Mouse (Mus musculus) myocyte (in vitro differentiated cells): ENCODE data around the gene Crtc2. TPM values are rescaled to one million over a fixed set of nuclear protein-coding genes. Genes with fewer than 3 reads are reported as not detected.

Experiments
- H3K27me3 ChIP-seq: one replicate; pipeline ENCODE4 v1.6.1; 2011; ENCODE audit not compliant: control insufficient read depth, insufficient read depth, insufficient read length
- H3K36me3 ChIP-seq: one replicate; pipeline ENCODE4 v1.6.1; 2011; ENCODE audit not compliant: control insufficient read depth, insufficient read depth
- H3K4me2 ChIP-seq: one replicate; pipeline ENCODE4 v1.6.1; 2011; ENCODE audit warnings: low read depth, control low read depth
- H3K4me3 ChIP-seq: one replicate; pipeline ENCODE4 v1.5.1; 2011; ENCODE audit warnings: mild to moderate bottlenecking, control low read depth, moderate library complexity
- H3K79me2 ChIP-seq: one replicate; pipeline ENCODE4 v1.6.1; 2011; ENCODE audit not compliant: control insufficient read depth, insufficient read depth
- H3ac ChIP-seq: one replicate; pipeline ENCODE4 v1.6.1; 2011; ENCODE audit not compliant: control insufficient read depth, insufficient read length
- CEBPB ChIP-seq: IDR thresholded peaks from 2 replicates; pipeline ENCODE4 v1.6.1; 2011; ENCODE audit warnings: mild to moderate bottlenecking, moderate library complexity; ENCODE audit not compliant: poor library complexity, insufficient read depth, severe bottlenecking
- E2F4 ChIP-seq: IDR thresholded peaks from one replicate; pipeline ENCODE4 v1.6.1; 2011; ENCODE audit warnings: mild to moderate bottlenecking, control low read depth, moderate library complexity; ENCODE audit not compliant: insufficient read depth
- MAX ChIP-seq: IDR thresholded peaks from one replicate; pipeline ENCODE4 v1.6.1; 2011; ENCODE audit warnings: low read depth, mild to moderate bottlenecking, control low read depth
- MYOD1 ChIP-seq, 3 experiments: IDR thresholded peaks; one replicate each; pipeline ENCODE4 v1.6.1; 2011; ENCODE audit warnings: control low read depth in 2 of 3, low read depth in 2 of 3, mild to moderate bottlenecking in 2 of 3, moderate library complexity in 1 of 3; ENCODE audit not compliant: insufficient read length in 2 of 3, control insufficient read depth in 1 of 3
- MYOG ChIP-seq, 3 experiments: IDR thresholded peaks; one replicate each; pipeline ENCODE4 v1.6.1; 2011; ENCODE audit warnings: control low read depth in 2 of 3, low read depth in 2 of 3, mild to moderate bottlenecking in 2 of 3; ENCODE audit not compliant: insufficient read length in 2 of 3, control insufficient read depth in 1 of 3, insufficient read depth in 1 of 3
- POLR2A ChIP-seq: IDR thresholded peaks from one replicate; pipeline ENCODE4 v1.6.1; 2011; ENCODE audit warnings: low read depth, mild to moderate bottlenecking, control low read depth, moderate library complexity; ENCODE audit not compliant: insufficient read length
- POLR2AphosphoS2 ChIP-seq: IDR thresholded peaks from one replicate; pipeline ENCODE4 v1.6.1; 2011; ENCODE audit warnings: low read depth, control low read depth; ENCODE audit not compliant: insufficient read length
- REST ChIP-seq: IDR thresholded peaks from one replicate; pipeline ENCODE4 v1.6.1; 2011; ENCODE audit warnings: mild to moderate bottlenecking, control low read depth, moderate library complexity; ENCODE audit not compliant: insufficient read depth, insufficient read length
- SRF ChIP-seq: IDR thresholded peaks from one replicate; pipeline ENCODE4 v1.6.1; 2011; ENCODE audit warnings: low read depth; ENCODE audit not compliant: control insufficient read depth, insufficient read length
- TCF12 ChIP-seq: IDR thresholded peaks from one replicate; pipeline ENCODE4 v1.6.1; 2011; ENCODE audit warnings: mild to moderate bottlenecking, control low read depth; ENCODE audit not compliant: poor library complexity, insufficient read depth, severe bottlenecking
- TCF3 ChIP-seq: IDR thresholded peaks from one replicate; pipeline ENCODE4 v1.6.1; 2011; ENCODE audit warnings: low read depth, control low read depth; ENCODE audit not compliant: insufficient read length
- USF1 ChIP-seq: IDR thresholded peaks from one replicate; pipeline ENCODE4 v1.6.1; 2011; ENCODE audit warnings: low read depth, mild to moderate bottlenecking, control low read depth, moderate library complexity
- polyA plus RNA-seq: library from polyadenylated mRNA; unstranded; fragments of >200 nt; fragmentation: generic; extraction: Trizol; gene quantifications from one replicate; pipeline ENCODE4 v1.2.1, GENCODE M21; 2012; ENCODE audit warnings: missing spikeins

The Crtc2 gene
- polyA plus RNA-seq, 1 experiment: 19.9 TPM

- H3K27me3 ChIP-seq: no peaks in the 10 kb centered on the region
- H3K4me2 ChIP-seq: no peak overlapping the region
- H3K36me3 ChIP-seq: no peaks in the 10 kb centered on the region
- H3K79me2 ChIP-seq: no peaks in the 10 kb centered on the region
- TF ChIP-seq TCF3: no peak
- no peak for TF ChIP-seq E2F4
- TF ChIP-seq MAX: no peak
- TF ChIP-seq TCF12: no peak
- no peak for TF ChIP-seq CEBPB
- TF ChIP-seq REST: no peak
- no peak for TF ChIP-seq MYOD1 (IDR thresholded peaks at IDR 0.05; ENCODE audit: control insufficient read depth in 1 of 3, insufficient read length in 2 of 3, low read depth in 2 of 3)
- TF ChIP-seq USF1: no peak
- no peak for TF ChIP-seq MYOG (IDR thresholded peaks at IDR 0.05; ENCODE audit: control insufficient read depth in 1 of 3, insufficient read depth in 1 of 3, insufficient read length in 2 of 3, low read depth in 2 of 3)
- TF ChIP-seq POLR2A: no peak
- no peak for TF ChIP-seq SRF
- H3ac ChIP-seq: no peak overlapping the region
- H3K4me3 ChIP-seq: no peak overlapping the region
Measured at GRCm38 (mm10) chr3:90266901-90267775, 13.2 kb downstream of the Crtc2 start.

DNA sequence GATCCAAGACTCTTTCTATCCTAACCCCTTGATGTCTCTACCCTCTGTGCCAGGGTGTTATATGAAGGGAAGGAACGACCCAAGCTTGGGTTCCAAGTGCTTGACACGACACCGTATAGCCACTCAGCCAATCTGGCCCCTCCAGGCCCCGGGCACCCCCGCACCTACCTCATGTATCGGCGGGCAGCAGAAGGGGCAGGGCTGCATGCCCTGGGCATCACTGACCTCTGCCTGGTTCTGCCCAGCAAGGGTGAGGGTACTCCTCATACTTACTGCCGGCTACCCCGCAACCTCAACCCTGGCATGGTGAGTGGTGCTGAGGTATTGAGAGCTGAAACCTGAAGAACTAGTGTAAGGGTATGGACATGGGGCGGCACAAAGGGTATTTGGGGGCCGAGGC lies 14.2 kb downstream of the Crtc2 start:
- TF ChIP-seq REST: no peak
- TF ChIP-seq MYOD1 (IDR thresholded peaks at IDR 0.05; ENCODE audit: control insufficient read depth in 1 of 3, insufficient read length in 2 of 3, low read depth in 2 of 3): no peak
- TF ChIP-seq MYOG (IDR thresholded peaks at IDR 0.05; ENCODE audit: control insufficient read depth in 1 of 3, insufficient read depth in 1 of 3, insufficient read length in 2 of 3, low read depth in 2 of 3): no peak
- TF ChIP-seq POLR2AphosphoS2: no peak
- TF ChIP-seq POLR2A: no peak
- no peak for TF ChIP-seq E2F4
- no peak for TF ChIP-seq SRF
- TF ChIP-seq CEBPB: no peak
- TF ChIP-seq MAX: no peak
- TF ChIP-seq TCF3: no peak
- TF ChIP-seq TCF12: no peak
- no peak for TF ChIP-seq USF1
- no peak overlapping the region for H3ac ChIP-seq
- no peak overlapping the region for H3K4me2 ChIP-seq
- H3K79me2 ChIP-seq: no peaks in the 10 kb centered on the region
- no peaks in the 10 kb centered on the region for H3K27me3 ChIP-seq
- H3K36me3 ChIP-seq: no peaks in the 10 kb centered on the region
- no peak overlapping the region for H3K4me3 ChIP-seq

GRCm38 (mm10) chr3:90268971-90269370 lies 15.0 kb downstream of the Crtc2 start:
- H3K27me3 ChIP-seq: no peaks in the 10 kb centered on the region
- H3K4me2 ChIP-seq: no peak overlapping the region
- no peaks in the 10 kb centered on the region for H3K36me3 ChIP-seq
- TF ChIP-seq MYOG (IDR thresholded peaks at IDR 0.05; ENCODE audit: control insufficient read depth in 1 of 3, insufficient read depth in 1 of 3, insufficient read length in 2 of 3, low read depth in 2 of 3): no peak
- TF ChIP-seq TCF12: no peak
- no peak for TF ChIP-seq MAX
- H3K79me2 ChIP-seq: no peaks in the 10 kb centered on the region
- H3ac ChIP-seq: no peak overlapping the region
- no peak overlapping the region for H3K4me3 ChIP-seq

DNA sequence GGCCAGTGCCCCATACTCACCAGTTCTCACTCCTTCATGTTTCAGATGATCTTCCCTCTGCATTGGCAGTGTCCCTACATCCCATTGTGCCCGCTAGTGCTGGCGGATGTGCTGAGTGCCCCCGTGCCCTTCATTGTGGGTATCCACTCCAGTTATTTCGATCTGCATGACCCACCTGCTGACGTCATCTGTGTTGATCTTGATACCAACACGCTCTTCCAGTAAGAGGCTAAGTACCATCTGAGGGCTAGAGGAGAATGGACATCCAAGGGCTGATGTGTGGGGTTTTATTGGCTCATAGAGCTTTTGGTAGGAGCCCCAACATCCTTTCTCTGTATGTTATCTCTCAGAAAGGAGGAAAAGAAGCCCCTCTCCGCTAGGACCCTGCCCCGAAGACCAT lies 16.8 kb downstream of the Crtc2 start:
- no peaks in the 10 kb centered on the region for H3K79me2 ChIP-seq
- H3K36me3 ChIP-seq: no peaks in the 10 kb centered on the region
- H3K4me2 ChIP-seq: no peak overlapping the region
- TF ChIP-seq USF1 (no peak), MYOD1 (IDR thresholded peaks at IDR 0.05; ENCODE audit: control insufficient read depth in 1 of 3, insufficient read length in 2 of 3, low read depth in 2 of 3) (no peak), SRF (no peak), TCF12 (no peak), MYOG (IDR thresholded peaks at IDR 0.05; ENCODE audit: control insufficient read depth in 1 of 3, insufficient read depth in 1 of 3, insufficient read length in 2 of 3, low read depth in 2 of 3) (no peak), TCF3 (no peak), REST (no peak), POLR2AphosphoS2 (no peak), MAX (no peak), POLR2A (no peak), E2F4 (no peak), CEBPB (no peak)
- no peaks in the 10 kb centered on the region for H3K27me3 ChIP-seq
- H3K4me3 ChIP-seq: no peak overlapping the region
- no peak overlapping the region for H3ac ChIP-seq

DNA sequence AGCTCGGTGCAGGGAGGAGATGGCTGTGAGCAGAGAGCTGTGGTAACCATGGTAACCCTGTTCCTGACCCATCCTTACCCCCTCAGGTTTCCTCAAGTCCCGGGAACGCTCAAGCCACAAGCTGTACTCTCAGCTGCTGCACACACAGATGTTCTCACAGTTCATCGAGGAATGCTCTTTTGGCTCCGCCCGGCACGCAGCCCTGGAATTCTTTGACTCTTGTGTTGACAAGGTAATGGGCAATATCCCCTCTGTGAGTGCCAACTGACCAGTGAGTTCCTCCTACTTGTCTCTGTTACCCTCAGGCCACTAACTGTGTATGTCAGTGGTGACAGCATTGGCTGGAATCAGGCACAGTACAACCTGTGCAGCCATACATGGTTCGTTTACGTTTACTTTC lies 18.2 kb downstream of the Crtc2 start:
- H3K4me2 ChIP-seq: no peak overlapping the region
- no peak overlapping the region for H3ac ChIP-seq
- H3K79me2 ChIP-seq: no peaks in the 10 kb centered on the region
- H3K36me3 ChIP-seq: no peaks in the 10 kb centered on the region
- H3K27me3 ChIP-seq: no peaks in the 10 kb centered on the region
- no peak overlapping the region for H3K4me3 ChIP-seq
- TF ChIP-seq MAX (no peak), E2F4 (no peak), REST (no peak), TCF3 (no peak), MYOG (IDR thresholded peaks at IDR 0.05; ENCODE audit: control insufficient read depth in 1 of 3, insufficient read depth in 1 of 3, insufficient read length in 2 of 3, low read depth in 2 of 3) (no peak), CEBPB (no peak), POLR2A (no peak), SRF (no peak), POLR2AphosphoS2 (no peak), TCF12 (no peak), USF1 (no peak), MYOD1 (IDR thresholded peaks at IDR 0.05; ENCODE audit: control insufficient read depth in 1 of 3, insufficient read length in 2 of 3, low read depth in 2 of 3) (no peak)
